Mouse (Mus musculus): ENCODE results near the gene Prss54.

GRCm38 (mm10) chr8:95616383-95616782, 40.2 kb upstream of the Prss54 start:
- TF ChIP-seq CTCF (IDR thresholded peaks at IDR 0.05; ENCODE audit: low read depth, low read length): no peak
- no peak for TF ChIP-seq GATA1 (IDR thresholded peaks at IDR 0.05; ENCODE audit: borderline replicate concordance, low read length)
